Mouse (Mus musculus): ENCODE data around the gene Fgd3.
A peak's percentile ranks its signal among the peaks of the same experiment; 100 is the strongest.

The Fgd3 gene

GRCm38 (mm10) chr13:49341831-49342722 is 22.0 kb upstream of the Fgd3 start:
- peak in 1 of 2 experiments; percentile 27 for DNase-seq (ENCODE audit: low spot score in 2 of 2)

GRCm38 (mm10) chr13:49341012-49341830 is 21.1 kb upstream of the Fgd3 start, which contains the start of gene Bicd2:
TSS of gene Bicd2 (plus strand) at chr13:49341585.
- peak; percentile 82 to 94 for DNase-seq (ENCODE audit: low spot score in 2 of 2)

DNA sequence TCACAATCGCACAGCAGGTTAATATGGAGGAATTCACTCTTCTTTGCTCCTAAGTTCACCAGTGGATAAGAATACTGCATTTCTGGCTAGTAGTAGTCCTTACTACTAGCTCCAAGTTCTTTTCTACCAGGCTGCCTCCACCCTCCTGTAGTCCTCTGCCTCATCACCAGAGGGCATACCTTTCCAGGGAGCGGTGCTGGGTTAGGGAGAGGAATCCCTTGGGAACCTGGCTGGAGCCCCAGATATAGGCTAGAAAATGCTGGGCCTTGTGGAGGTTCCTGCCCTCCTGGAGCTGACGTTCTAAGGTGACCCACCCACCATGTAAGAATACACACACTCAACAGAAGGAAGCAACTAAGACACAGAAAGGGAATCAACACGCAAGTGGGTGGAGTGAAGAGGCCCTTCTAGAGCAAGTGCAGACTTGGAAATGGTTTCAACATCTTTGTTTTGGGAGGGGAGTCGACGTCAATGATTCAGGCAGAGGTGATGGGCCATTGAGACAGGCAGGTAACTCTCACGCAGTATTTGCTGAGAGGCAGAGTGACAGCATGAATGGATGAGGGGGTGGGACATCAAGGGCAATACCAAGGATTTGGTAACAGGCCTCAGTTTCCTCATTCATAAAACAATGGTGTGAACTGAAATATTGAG is 18.9 kb upstream of the Fgd3 start:
- no peak for DNase-seq (ENCODE audit: low spot score in 2 of 2)

GRCm38 (mm10) chr13:49335077-49335982 is 15.2 kb upstream of the Fgd3 start:
- DNase-seq (ENCODE audit: low spot score in 2 of 2): no peak

DNA sequence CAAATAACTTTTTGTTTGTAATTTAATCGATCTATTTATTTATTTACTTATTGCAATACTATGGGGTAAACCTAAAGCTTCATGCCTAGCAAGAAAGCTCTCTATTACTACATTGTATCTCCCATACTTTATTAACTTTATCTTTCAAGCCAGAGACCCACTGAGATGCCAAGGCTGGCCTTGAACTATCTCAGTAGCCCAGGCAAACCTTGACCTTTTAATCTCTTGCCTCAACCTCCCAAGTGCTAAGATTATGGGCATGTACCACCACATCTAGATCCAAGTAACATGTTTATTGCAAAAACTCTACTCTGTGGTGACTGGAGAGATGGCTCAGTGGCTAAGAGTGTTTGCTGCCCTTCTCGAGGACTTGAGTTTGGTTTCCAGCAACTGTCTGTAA is 13.1 kb upstream of the Fgd3 start:
- DNase-seq (ENCODE audit: low spot score in 2 of 2): no peak

DNA sequence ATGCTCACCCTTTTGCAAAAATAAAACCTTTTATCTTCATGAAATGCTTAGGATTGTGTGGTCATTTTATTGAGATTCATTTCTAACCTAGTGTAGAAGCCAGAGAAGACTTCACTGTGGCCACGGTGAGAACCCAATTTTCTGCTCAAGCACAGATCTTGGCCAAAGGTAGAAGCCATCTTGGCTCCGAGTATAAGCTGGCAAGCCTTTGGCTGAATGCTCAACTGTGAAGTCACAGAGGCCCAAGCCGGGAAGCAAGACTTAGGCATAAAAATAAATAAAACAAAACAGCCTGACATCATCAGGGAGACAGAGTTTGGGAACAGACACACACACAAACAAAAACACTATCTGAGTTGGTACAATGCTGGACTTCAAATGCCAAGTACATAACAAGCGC is 8.0 kb upstream of the Fgd3 start:
- DNase-seq (ENCODE audit: low spot score in 2 of 2): no peak

- DNase-seq (ENCODE audit: low spot score in 2 of 2): peak in 1 of 2 experiments; percentile 58
Measured at GRCm38 (mm10) chr13:49326246-49327206, 6.4 kb upstream of the Fgd3 start.

DNA sequence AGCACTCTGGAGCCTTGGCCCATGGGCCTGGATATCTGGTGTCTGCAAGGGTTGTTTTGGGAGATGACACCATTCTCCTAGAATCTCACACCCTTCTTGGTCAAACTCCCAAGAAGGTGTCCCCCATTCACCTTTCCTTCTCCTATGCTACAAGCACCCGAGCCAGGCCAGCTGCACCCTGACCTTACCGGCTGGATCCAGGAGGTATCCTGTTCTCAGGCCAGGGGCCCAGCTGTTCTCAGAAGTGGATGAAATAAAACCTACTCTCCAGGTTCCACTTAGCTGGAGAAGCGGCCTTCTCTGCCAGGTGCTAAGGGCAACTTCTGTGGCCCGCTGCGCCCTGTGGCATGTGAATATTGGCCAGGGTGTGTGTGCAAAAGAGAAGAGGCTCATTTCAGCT is 4.8 kb upstream of the Fgd3 start:
- DNase-seq (ENCODE audit: low spot score in 2 of 2): no peak

GRCm38 (mm10) chr13:49322739-49323138 is 2.6 kb upstream of the Fgd3 start:
- no peak for DNase-seq (ENCODE audit: low spot score in 2 of 2)

DNA sequence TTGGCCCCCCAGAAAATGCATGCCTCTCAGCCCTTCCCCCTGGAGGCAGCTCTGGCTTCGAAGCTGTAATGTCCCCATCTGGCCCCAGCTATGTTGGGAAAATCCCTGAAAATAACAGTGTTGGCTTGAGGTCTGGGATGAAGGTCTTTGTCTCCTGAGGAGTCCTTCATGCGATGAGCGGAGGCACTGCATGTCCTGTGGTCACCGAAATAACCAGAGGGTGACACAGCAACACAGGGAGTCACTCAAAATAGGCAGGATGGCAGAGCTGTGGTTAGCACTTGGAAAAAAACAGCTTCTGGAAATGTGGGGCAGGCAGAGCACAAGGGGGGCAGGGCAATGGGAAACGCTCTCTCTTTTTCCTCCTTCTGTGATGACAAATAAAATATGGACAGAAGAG is 2.1 kb upstream of the Fgd3 start:
- no peak for DNase-seq (ENCODE audit: low spot score in 2 of 2)

- DNase-seq (ENCODE audit: low spot score in 2 of 2): no peak
Measured at GRCm38 (mm10) chr13:49321452-49321851, 1.3 kb upstream of the Fgd3 start.

GRCm38 (mm10) chr13:49320514-49320913 is 403 bp upstream of the Fgd3 start:
- no peak for DNase-seq (ENCODE audit: low spot score in 2 of 2)

GRCm38 (mm10) chr13:49317914-49318313 is 2.2 kb downstream of the Fgd3 start:
- no peak for DNase-seq (ENCODE audit: low spot score in 2 of 2)

DNA sequence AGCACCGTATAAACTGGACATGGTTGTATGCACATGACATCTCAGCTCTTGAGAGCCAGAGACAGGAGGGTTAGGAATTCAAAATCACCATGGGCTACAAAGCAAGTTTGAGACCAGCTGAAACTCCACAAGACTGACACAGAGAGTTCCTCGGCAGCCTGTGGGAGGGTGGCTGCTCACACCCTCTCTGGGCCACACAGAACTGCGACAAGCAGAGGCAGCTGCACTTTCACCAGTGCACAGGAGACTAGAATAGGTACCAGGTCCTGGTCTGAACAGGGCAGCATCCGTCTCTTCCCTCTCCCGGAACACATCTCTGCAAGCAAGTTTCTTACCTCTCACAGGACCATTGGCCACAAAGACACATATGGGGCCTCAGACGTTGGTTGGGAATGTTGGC is 2.6 kb downstream of the Fgd3 start:
- no peak for DNase-seq (ENCODE audit: low spot score in 2 of 2)

GRCm38 (mm10) chr13:49316386-49317162 is 3.5 kb downstream of the Fgd3 start:
- DNase-seq (ENCODE audit: low spot score in 2 of 2): no peak

DNA sequence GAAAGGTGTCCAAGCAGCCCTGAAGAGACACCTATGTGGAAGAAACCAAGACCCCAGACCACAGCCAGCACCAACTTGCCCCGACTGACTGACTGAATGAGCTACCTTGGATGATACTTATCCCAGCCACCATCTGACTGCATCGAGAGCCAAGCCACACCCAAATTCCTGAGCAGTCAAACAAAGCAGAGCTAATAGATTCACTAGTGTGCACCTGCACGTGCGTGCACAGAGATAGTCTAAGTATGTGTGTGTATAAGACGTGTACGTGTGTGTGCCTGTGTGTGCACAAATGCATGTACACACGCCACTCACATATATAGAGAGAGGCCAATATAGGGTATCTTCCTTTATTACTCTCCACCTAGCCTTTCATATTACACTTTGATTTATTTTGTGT is 8.5 kb downstream of the Fgd3 start:
- DNase-seq (ENCODE audit: low spot score in 2 of 2): no peak

DNA sequence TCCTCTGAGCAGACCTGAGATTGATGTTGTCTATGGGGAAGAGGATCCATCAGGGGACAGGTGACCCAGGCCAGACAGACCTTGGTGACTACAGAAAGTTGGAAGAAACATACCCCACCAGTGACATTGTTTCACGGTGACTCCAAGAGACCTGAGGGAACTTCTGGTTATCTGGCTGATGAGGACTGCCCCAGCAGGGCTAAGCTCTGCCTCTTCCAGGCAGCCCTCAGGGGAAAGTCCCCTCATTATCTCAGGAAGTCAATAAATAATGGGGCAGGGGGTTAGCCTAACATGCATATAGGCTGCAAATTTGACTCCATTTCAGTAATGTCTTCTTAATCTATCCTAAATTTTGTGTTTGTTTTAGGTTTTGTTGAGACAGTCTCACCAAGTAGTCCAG is 10.6 kb downstream of the Fgd3 start:
- DNase-seq (ENCODE audit: low spot score in 2 of 2): no peak

DNA sequence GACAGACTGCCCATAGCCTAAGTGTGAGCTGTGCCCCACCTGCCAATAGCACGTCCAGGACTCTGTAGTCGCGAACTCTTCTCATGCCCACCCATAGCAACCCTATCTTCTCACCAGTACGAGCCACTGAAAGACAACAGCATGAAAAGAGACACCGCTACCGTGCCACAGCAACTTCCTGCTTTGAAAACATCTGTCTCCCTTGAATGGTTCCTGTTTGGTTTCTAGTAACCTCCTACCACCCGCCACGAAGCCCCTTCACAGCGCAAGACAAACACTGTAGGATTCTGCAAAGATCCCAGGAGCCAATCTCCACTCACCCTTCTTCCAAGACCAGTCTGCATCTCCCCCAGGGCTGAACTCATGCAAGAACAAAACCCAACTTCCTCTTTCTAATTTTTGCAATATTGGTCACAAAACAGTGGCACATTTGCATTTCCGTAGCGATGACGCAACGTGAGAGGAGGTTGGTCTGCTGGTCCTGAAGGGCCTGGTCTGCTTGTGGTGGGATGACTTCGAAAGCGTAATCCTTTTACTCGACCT is 11.2 kb downstream of the Fgd3 start:
- no peak for DNase-seq (ENCODE audit: low spot score in 2 of 2)

- no peak for DNase-seq (ENCODE audit: low spot score in 2 of 2)
Measured at GRCm38 (mm10) chr13:49308206-49308605, 11.9 kb downstream of the Fgd3 start.
